Mouse (Mus musculus): ENCODE data around the gene Slc39a11. TPM values are rescaled to one million over a fixed set of nuclear protein-coding genes. Genes with fewer than 3 reads are reported as not detected.
A peak's percentile ranks its signal among the peaks of the same experiment; 100 is the strongest.

Slc39a11 gene
- polyA plus RNA-seq, 1 experiment from 2014 or later: 25.3 TPM

DNA sequence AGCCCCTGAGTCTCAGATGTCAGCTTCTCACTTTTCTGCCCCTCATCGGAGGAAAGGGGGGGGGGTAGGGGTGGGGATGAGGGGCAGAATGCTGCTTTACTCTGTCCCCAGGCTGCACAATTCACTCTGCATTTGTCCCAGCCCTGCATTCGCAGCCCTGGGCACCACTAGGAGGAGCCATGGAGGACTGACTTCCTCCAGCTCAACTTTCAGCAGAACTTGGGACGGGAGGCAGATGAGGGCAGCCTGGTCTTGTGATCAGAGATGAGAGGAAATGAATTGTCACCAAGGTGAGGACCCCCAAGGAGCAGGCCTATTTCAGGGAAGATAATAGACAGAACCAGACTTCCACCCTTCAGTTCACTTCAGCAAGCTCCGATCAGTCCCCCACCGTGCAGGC is 311.3 kb downstream of the Slc39a11 start:
- 0 out of 2 replicates have a peak, but pooled peaks cover 4% of the 10 kb centered on the region for H3K9me3 ChIP-seq
- 0 out of 2 replicates have a peak, but pooled peaks cover 9% of the 10 kb centered on the region for H3K36me3 ChIP-seq
- H3K4me3 ChIP-seq: no peak overlapping the region
- H3K4me1 ChIP-seq (replicated peaks): peaks cover 29% of the 10 kb centered on the region
- WGBS: 46% methylated on average over 5 of the region's 5 CpGs
- H3K27ac ChIP-seq: no peak overlapping the region
- H3K27me3 ChIP-seq (ENCODE audit: insufficient read depth, poor library complexity, severe bottlenecking): no peaks in the 10 kb centered on the region
- DNase-seq (ENCODE audit: low spot score): no peak

DNA sequence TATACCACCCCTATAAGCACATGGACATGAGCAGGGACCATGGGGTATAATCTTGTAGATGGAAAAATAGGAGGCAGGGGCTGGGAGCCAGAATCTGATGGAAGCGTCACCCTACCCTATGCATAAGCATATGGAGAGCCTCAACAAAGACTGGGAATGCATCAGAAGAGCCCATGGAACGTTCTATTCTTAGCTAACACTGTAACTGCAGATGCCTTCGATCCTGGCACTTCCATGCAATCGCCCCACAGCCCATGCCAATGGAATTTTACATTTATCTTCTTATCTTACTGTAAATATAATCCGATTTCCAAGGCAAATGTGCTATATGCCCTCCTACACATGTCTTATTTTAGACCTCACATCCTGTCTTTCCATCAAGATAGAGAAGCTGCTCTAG is 314.2 kb downstream of the Slc39a11 start:
- Histone ChIP-seq H3K9me3 (no peaks in the 10 kb centered on the region), H3K4me1 (replicated peaks) (peaks cover 39% of the 10 kb centered on the region), H3K36me3 (no peaks in the 10 kb centered on the region), H3K4me3 (no peak overlapping the region), H3K27ac (no peak overlapping the region), H3K27me3 (ENCODE audit: insufficient read depth, poor library complexity, severe bottlenecking) (peaks cover 11% of the 10 kb centered on the region; the same call in 1 of the 2 replicates)
- WGBS: 92% methylated on average over 5 of the region's 5 CpGs
- no peak for DNase-seq (ENCODE audit: low spot score)

DNA sequence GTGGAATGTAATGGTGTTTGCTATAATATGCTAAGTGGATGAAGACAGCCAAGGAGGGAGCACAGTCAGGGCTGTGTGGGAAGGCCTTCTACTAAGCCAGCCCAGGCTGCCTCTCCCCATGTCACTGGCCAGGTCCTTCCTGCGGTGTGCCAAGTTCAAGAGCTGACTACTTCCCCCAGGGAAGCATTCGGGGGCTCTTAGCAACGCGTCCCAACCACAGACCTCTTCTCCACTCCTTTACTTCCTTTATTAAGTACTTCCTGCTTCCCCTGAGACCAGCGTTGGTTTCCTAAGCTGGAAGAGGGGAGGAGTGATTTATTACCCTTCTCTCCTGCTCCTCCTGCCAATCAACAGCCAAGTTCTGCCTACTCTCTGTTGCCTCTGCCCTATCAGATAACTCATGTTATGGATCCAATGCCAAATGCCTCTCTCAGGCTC is 315.4 kb downstream of the Slc39a11 start:
- no peak for DNase-seq (ENCODE audit: low spot score)
- no peaks in the 10 kb centered on the region for H3K36me3 ChIP-seq
- H3K27me3 ChIP-seq (ENCODE audit: insufficient read depth, poor library complexity, severe bottlenecking): peaks cover 11% of the 10 kb centered on the region; the same call in 1 of the 2 replicates
- no peaks in the 10 kb centered on the region for H3K9me3 ChIP-seq
- H3K4me3 ChIP-seq: no peak overlapping the region
- peaks cover 48% of the 10 kb centered on the region for H3K4me1 ChIP-seq (replicated peaks)
- peak overlapping the region; percentile 37; the same call in 1 of the 2 replicates for H3K27ac ChIP-seq
- 74% methylated on average over 5 of the region's 5 CpGs for WGBS

DNA sequence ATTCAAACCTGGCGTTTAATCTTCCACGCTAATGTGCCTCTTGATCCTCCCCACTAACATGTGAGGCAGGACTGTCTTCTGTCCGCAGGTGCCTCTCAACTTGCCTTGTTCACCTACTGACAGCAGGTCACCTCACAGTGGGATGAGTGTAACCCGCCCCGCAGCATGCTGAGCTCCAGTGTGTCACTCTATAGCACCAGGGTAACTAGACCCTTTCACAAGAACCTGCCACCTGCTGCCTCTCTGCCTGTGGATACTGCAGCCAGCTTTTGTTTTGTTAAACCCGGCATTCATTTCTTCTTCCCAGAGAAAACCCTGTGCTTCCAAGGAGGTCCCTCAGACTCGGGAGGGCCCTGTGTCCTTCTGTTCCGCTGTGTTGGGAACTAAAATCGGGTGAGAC is 316.3 kb downstream of the Slc39a11 start:
- no peaks in the 10 kb centered on the region for H3K36me3 ChIP-seq
- peaks cover 45% of the 10 kb centered on the region for H3K4me1 ChIP-seq (replicated peaks)
- H3K27me3 ChIP-seq (ENCODE audit: insufficient read depth, poor library complexity, severe bottlenecking): peaks cover 11% of the 10 kb centered on the region; the same call in 1 of the 2 replicates
- no peaks in the 10 kb centered on the region for H3K9me3 ChIP-seq
- DNase-seq (ENCODE audit: low spot score): no peak
- no peak overlapping the region for H3K4me3 ChIP-seq
- 26% methylated on average over 9 of the region's 9 CpGs for WGBS
- H3K27ac ChIP-seq: peak overlapping the region; percentile 1

DNA sequence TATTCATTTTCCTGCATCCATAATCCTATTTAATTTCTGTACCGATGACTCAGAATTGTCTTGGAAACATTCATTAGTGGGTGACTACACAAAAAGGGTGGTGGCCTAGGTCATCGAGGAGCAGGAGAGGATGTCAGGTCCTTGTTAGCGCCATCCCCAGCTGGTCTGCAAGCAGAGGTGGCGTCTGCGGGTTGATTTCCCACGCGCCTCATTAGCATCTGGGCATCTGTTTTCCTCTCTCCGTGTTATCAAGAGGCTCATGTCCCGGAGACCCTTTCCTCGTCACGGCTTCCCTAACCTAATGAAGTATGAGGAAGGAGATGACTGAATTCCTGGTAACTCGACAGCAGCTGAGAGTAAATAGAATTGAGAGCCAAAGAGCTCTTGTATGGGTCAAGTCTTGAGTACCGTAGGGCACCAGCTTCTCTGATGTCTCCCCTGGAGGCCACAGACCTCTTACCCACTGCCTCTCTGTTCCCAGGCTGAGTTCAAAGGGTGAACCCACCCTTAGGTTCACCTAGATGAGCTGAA is 319.8 kb downstream of the Slc39a11 start:
- H3K4me3 ChIP-seq: no peak overlapping the region
- H3K27me3 ChIP-seq (ENCODE audit: insufficient read depth, poor library complexity, severe bottlenecking): peaks cover 11% of the 10 kb centered on the region; the same call in 1 of the 2 replicates
- H3K36me3 ChIP-seq: no peaks in the 10 kb centered on the region
- DNase-seq (ENCODE audit: low spot score): peak; percentile 31
- no peaks in the 10 kb centered on the region for H3K9me3 ChIP-seq
- peak overlapping the region; percentile 73 for H3K27ac ChIP-seq
- H3K4me1 ChIP-seq (replicated peaks): peaks cover 61% of the 10 kb centered on the region
- 78% methylated on average over 13 of the region's 13 CpGs for WGBS

DNA sequence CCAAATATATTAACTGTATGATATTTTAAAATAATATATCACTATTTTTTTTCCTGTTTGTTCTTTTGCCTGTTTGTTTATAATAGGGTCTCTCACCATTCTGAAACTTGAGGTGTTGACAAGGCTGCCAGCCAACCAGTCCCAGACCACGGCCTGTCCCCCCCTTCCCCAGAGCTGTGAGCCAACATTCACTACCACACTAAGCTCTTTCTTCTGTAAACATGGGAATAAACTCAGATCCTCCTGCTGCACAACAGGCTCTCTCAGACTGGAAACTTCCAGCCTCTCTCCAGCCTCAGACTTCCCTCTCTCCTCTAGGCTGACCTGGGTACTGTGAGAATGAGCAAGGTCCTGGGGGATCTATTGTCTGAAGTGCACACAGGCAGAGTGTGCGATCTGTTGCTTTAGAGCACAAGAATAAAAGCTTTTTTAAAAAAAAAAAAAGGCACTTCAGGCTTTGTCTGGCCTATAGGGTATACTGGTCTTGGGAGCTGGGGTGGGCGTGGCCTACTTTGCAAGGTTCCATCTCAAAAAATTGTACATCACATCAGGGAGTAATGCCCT is 322.3 kb downstream of the Slc39a11 start:
- 43% methylated on average over 3 of the region's 3 CpGs for whole genome bisulfite sequencing
- H3K9me3 ChIP-seq: no peaks in the 10 kb centered on the region
- H3K4me1 ChIP-seq (replicated peaks): peaks cover 49% of the 10 kb centered on the region
- peak overlapping the region; percentile 81 for H3K27ac ChIP-seq
- no peaks in the 10 kb centered on the region for H3K36me3 ChIP-seq
- H3K4me3 ChIP-seq: no peak overlapping the region
- peak; percentile 33 for DNase-seq (ENCODE audit: low spot score)
- peaks cover 7% of the 10 kb centered on the region; the same call in 1 of the 2 replicates for H3K27me3 ChIP-seq (ENCODE audit: insufficient read depth, poor library complexity, severe bottlenecking)

DNA sequence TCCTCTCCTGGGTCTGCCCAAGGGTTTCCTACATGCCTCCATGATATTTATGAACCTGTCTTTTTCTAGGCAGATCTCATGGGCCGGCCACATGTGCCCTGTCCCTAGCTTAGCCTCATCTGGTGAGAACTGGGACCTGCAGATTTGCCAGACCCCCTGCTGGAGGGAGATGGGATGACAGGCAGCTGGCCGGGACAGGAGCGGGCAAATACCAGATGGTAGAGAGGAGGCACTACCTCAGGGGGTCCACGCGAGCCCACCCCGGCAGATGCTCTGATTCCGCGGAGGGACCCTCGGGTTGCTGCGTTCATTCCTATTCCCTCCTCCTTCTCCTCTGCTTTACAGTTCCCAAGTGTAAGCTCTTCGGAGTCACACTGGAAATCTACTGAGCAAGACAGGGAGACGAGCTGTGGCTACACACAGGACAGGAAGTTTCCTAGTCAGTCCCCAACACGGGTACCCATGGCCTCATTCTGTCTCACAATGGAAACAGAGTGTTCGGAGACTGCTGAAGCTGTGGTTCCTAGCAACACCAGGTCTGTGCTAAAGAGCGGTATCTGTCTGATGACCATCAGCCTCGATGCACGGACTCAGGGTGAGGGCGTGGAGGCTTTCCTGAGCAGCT is 323.4 kb downstream of the Slc39a11 start:
- Histone ChIP-seq H3K9me3 (no peaks in the 10 kb centered on the region), H3K4me1 (replicated peaks) (peaks cover 48% of the 10 kb centered on the region), H3K27me3 (ENCODE audit: insufficient read depth, poor library complexity, severe bottlenecking) (no peaks in the 10 kb centered on the region), H3K27ac (peak overlapping the region; percentile 83), H3K36me3 (no peaks in the 10 kb centered on the region), H3K4me3 (peak overlapping the region; percentile 30)
- peak; percentile 90 for DNase-seq (ENCODE audit: low spot score)
- 19% methylated on average over 18 of the region's 18 CpGs for WGBS

DNA sequence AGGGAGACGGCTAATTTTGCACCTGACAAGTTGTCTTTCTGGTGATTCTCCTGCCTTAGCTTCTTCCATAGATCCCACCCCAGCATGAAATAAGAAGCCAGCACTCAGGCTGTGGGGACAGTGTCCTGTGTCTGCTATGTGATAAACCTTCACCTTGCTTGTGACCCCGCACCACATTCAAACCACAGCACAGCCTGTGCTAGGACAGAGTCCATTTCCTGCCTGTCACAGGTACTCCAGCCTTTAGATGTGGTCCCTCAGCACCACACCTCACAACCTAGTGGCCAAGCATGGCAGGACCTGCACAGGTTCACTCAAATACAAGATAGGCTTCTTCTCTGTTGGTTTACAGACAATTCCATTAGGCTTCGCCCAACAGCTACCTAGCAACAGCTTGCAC is 328.3 kb downstream of the Slc39a11 start:
- no peak for DNase-seq (ENCODE audit: low spot score)
- H3K27me3 ChIP-seq (ENCODE audit: insufficient read depth, poor library complexity, severe bottlenecking): no peaks in the 10 kb centered on the region
- H3K9me3 ChIP-seq: peaks cover 21% of the 10 kb centered on the region; the same call in 1 of the 2 replicates
- WGBS: 87% methylated on average over 3 of the region's 3 CpGs
- H3K4me1 ChIP-seq (replicated peaks): peaks cover 19% of the 10 kb centered on the region
- no peak overlapping the region for H3K4me3 ChIP-seq
- H3K36me3 ChIP-seq: no peaks in the 10 kb centered on the region
- no peak overlapping the region for H3K27ac ChIP-seq

DNA sequence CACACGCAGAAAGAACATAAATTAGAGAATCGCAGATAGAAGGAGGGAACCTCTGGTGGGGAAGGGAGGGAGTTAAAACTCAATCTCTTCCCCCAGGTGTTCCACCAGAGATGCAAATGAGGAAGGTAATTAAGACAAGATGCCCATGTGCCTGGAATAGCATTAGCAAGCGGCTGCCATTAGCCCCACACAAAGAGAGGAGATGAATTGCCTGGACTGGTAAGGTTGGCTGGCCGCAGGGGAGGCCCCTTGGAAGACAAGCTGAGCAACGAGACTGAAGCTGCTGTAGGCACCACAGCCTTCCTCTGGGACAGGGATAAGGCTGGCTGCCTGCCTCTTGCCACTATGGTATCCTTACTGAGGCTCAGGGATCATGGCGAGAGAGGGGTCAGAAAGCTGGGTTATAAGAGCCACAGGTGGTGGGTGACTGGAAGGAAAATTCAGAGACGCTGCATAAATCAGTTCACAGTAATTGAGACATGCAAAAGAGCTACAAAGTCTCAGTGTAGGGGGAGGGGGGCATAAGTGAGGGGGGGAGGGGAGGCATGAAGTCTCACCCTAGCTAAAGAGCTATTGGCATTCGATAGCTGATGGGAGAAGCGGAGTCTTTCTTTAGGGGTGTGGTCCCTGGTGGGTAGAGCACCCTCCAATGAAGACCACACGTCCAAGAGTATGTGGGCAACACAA is 340.5 kb downstream of the Slc39a11 start:
- 60% methylated on average over 10 of the region's 10 CpGs for WGBS
- no peak for DNase-seq (ENCODE audit: low spot score)

DNA sequence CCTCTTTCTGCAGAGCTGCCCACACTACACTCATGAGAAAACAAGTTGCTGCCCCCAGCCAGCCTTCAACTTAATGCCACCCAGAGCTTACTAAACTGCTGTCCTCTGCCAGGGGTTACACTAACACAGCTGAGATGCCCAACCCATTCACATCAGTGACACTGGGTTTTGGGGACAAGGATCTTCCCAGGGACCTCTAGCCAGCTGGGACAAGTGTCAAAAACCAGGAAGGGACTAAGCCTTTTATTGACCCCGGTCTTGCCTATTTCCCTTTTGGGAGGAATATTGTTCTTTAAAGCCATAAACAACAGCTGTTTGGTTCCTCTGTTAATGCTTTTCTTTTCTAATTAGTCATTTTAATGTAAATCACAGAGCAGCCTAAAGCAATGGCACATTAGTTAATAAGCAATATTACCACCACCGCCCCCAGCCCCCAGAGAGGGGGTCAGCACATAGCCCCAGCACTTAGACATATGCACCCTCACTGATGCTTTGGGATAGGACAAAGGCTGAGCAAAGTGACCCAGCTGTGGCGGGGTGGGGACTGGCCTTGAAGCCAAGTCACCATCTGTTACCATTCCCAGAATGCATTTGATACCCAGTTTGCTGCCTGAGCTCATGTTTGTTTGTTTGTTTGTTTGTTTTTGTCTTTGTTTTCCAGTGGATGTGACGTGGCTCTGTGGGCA is 341.5 kb downstream of the Slc39a11 start:
- Histone ChIP-seq H3K27ac (peak overlapping the region; percentile 83), H3K36me3 (peaks cover 11% of the 10 kb centered on the region; the same call in 1 of the 2 replicates), H3K4me3 (no peak overlapping the region), H3K27me3 (ENCODE audit: insufficient read depth, poor library complexity, severe bottlenecking) (no peaks in the 10 kb centered on the region), H3K4me1 (replicated peaks) (peaks cover 24% of the 10 kb centered on the region), H3K9me3 (peaks cover 6% of the 10 kb centered on the region; the same call in 1 of the 2 replicates)
- DNase-seq (ENCODE audit: low spot score): peak; percentile 44
- WGBS: 65% methylated on average over 4 of the region's 4 CpGs

More for the DNA sequence above, 340.5 kb downstream of the Slc39a11 start:
- Histone ChIP-seq H3K4me3 (no peak overlapping the region), H3K36me3 (peaks cover 11% of the 10 kb centered on the region; the same call in 1 of the 2 replicates), H3K27me3 (ENCODE audit: insufficient read depth, poor library complexity, severe bottlenecking) (no peaks in the 10 kb centered on the region), H3K27ac (peak overlapping the region; percentile 83), H3K9me3 (peaks cover 6% of the 10 kb centered on the region; the same call in 1 of the 2 replicates), H3K4me1 (replicated peaks) (peaks cover 28% of the 10 kb centered on the region)

DNA sequence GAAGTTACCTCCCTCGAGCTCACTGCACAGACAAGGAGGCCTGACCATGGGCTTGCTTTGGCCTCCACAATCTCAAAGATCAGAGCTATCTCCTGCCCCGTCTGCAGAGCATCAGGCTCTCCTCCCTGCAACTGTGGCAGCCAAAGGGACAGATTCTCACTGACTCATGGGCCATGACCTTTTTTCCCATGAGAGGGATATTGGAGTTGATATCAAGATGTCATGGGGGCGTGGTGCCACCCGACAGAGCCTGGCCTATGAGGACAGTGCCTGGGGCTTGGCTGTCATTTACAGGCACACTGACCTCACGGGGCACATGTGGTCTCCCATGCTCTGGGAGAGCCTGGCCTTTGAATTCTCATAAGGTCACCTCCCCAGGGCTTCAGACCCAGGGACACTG is 346.7 kb downstream of the Slc39a11 start:
- Histone ChIP-seq H3K27me3 (ENCODE audit: insufficient read depth, poor library complexity, severe bottlenecking) (no peaks in the 10 kb centered on the region), H3K4me3 (no peak overlapping the region), H3K36me3 (peaks cover 11% of the 10 kb centered on the region; the same call in 1 of the 2 replicates), H3K9me3 (peaks cover 6% of the 10 kb centered on the region; the same call in 1 of the 2 replicates), H3K4me1 (replicated peaks) (peaks cover 37% of the 10 kb centered on the region), H3K27ac (peak overlapping the region; percentile 64; the same call in 1 of the 2 replicates)
- DNase-seq (ENCODE audit: low spot score): no peak
- 79% methylated on average over 5 of the region's 5 CpGs for WGBS

DNA sequence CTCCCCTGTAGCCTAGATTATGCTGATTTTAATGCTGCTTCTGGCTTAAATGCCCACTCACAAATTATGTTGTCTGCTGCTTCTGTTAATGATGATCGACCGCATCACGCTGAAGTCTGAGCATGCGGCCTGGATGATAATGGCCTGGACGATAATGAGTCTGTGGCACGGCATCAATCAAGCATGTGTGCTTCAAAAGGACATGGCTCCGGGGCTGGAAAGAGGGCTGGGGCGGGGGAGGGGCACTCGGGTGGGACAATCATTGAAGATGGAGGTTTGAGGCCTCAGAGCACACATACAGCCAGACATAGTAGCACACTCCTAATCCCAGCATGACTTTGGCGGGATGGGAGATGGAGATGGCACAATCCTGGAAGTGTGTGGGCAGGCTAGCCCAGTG is 350.4 kb downstream of the Slc39a11 start:
- WGBS: 63% methylated on average over 10 of the region's 10 CpGs
- H3K4me1 ChIP-seq (replicated peaks): peaks cover 52% of the 10 kb centered on the region

More for the DNA sequence above, 350.4 kb downstream of the Slc39a11 start:
- no peaks in the 10 kb centered on the region; the same call in 1 of the 2 replicates for H3K27me3 ChIP-seq (ENCODE audit: insufficient read depth, poor library complexity, severe bottlenecking)
- H3K36me3 ChIP-seq: no peaks in the 10 kb centered on the region
- H3K27ac ChIP-seq: peak overlapping the region; percentile 80
- no peak overlapping the region for H3K4me3 ChIP-seq
- DNase-seq (ENCODE audit: low spot score): peak; percentile 43
- no peaks in the 10 kb centered on the region for H3K9me3 ChIP-seq

Measured in hindbrain, embryonic 10.5 days (tissue).